Comparison of ENCODE assay signal across 8 mouse cellular contexts in genomic region chr3:69238141-69238851, GRCm38 (mm10). TPM values are rescaled to one million over a fixed set of nuclear protein-coding genes. Genes with fewer than 3 reads are reported as not detected.
DNase-seq lines count a peak whose midpoint lies in the region; ATAC-seq lines count a peak whose summit lies in the region.

No protein-coding gene starts in this region.

- H3K9me3 ChIP-seq in neural tube, embryonic 15.5 days (replicated peaks): no peaks in the 10 kb centered on the region

- intact Hi-C loops in left cerebral cortex, postnatal 36 days (cut with DNase I): loop anchor here (5.0 kb wide), 1 partner anchor 244 kb away; no protein-coding TSS in a partner anchor

- H3K27ac ChIP-seq in neural tube, embryonic 15.5 days (replicated peaks): no peak overlapping the region

- no peaks in the 10 kb centered on the region for H3K27me3 ChIP-seq in neural tube, embryonic 15.5 days (replicated peaks)

- 47% methylated on average over 12 of the region's 12 CpGs for WGBS in neural tube, embryonic 15.5 days

- no peaks in the 10 kb centered on the region for H3K36me3 ChIP-seq in neural tube, embryonic 15.5 days

- H3K4me3 ChIP-seq in neural tube, embryonic 15.5 days (replicated peaks): no peak overlapping the region

- DNase-seq in neural tube, embryonic 10.5 days (ENCODE audit: extremely low spot score, low spot score): peak; percentile 58
- DNase-seq in adipocyte (ENCODE audit: low spot score): peak; percentile 83
- DNase-seq in embryo, embryonic 10.5 days (ENCODE audit: low spot score): peak; percentile 87
- peak; percentile 36 to 39 for DNase-seq in left cerebral cortex, postnatal 36 days (ENCODE audit: low spot score in 2 of 2)
- DNase-seq in retina, embryonic 14.5 days (ENCODE audit: low spot score): peak; percentile 75

- H3K4me2 ChIP-seq in neural tube, embryonic 15.5 days: no peak overlapping the region

- H3K9ac ChIP-seq in neural tube, embryonic 15.5 days (replicated peaks): no peak overlapping the region

- no peak for ATAC-seq in neural tube, embryonic 15.5 days (ENCODE audit: low FRiP score)
- ATAC-seq in hematopoietic stem cell, adult 5-6 weeks (replicated peaks in 1 of 2; ENCODE audit: insufficient read depth in 1 of 2, low FRiP score in 2 of 2, low TSS enrichment in 1 of 2, low read depth in 1 of 2, poor library complexity in 2 of 2, severe bottlenecking in 2 of 2): peak; percentile 65 to 73; a peak in 3 of 4 replicates
- no peak for ATAC-seq in erythroid progenitor cell, adult 5-6 weeks (replicated peaks; ENCODE audit: low FRiP score, poor library complexity, severe bottlenecking)

- no peaks in the 10 kb centered on the region for H3K4me1 ChIP-seq in neural tube, embryonic 15.5 days

RNA-seq across cellular contexts. Expression of gene Arl14, which starts 16.1 kb away (rescaled TPM):
- polyA plus RNA-seq in neural tube, embryonic 15.5 days (2015; fragmentation: Nextera tagmentation; extraction: Ambion mirVana): not detected in 2 replicates
- 1.0 TPM in 1 of 2 replicates, not detected in the other for total RNA-seq in hematopoietic stem cell, adult 5-6 weeks (2017)
- not detected for total RNA-seq in left cerebral cortex, postnatal 36 days (2021)
- total RNA-seq in erythroid progenitor cell, adult 5-6 weeks (2015; ENCODE audit: low replicate concordance): not detected in 2 replicates
- total RNA-seq in erythroid progenitor cell, adult 5-6 weeks (2017; ENCODE audit: low replicate concordance): not detected in 2 replicates

Comparison
In these comparisons a context has a peak if more than half of its experiments do, and no peak if none do; other contexts are left out.
1. ATAC-seq: peak in hematopoietic stem cell, adult 5-6 weeks (2 of 2); none in neural tube, embryonic 15.5 days (single experiment) and erythroid progenitor cell, adult 5-6 weeks (single experiment).
2. Peak in every context shown above with its lines, with median percentiles within 50 percentile points of each other: DNase-seq.